Mouse (Mus musculus): ENCODE data around the gene Ly6g6f. TPM values are rescaled to one million over a fixed set of nuclear protein-coding genes. Genes with fewer than 3 reads are reported as not detected.

Gene Ly6g6f
- polyA plus RNA-seq, 1 experiment from 2014 or later, result not detected

GRCm38 (mm10) chr17:35064951-35065947, 20.2 kb downstream of the Ly6g6f start, which contains the start of gene Ly6g6c:
Gene Ly6g6c (plus strand): TSS chr17:35065388.
- peak within 1 kb of the TSS; percentile 64 for H3K4me2 ChIP-seq (ENCODE audit: low read length)
- H3K9ac ChIP-seq (ENCODE audit: low read depth, low read length), result peak within 1 kb of the TSS; percentile 53
- H3K9me3 ChIP-seq (replicated peaks; ENCODE audit: low read length), result no peaks in the 10 kb centered on the region
- peak within 1 kb of the TSS; percentile 79 for H3K27ac ChIP-seq
- peaks cover 6% of the 10 kb centered on the region; the same call in 1 of the 2 replicates for H3K36me3 ChIP-seq (ENCODE audit: insufficient read depth, low read length)
- DNase-seq (ENCODE audit: low spot score) (peak; percentile 89), ATAC-seq (replicated peaks; ENCODE audit: low FRiP score, low read depth) (peak; percentile 54)
- no peaks in the 10 kb centered on the region for H3K27me3 ChIP-seq (ENCODE audit: insufficient read depth, low read length)
- peak within 1 kb of the TSS; percentile 36 for H3K4me3 ChIP-seq (replicated peaks; ENCODE audit: low read depth, low read length)
- TF ChIP-seq CTCF (IDR thresholded peaks at IDR 0.05; ENCODE audit: low read depth), result 0 out of 2 replicates have a peak, but pooled peaks have one; percentile 24
- H3K4me1 ChIP-seq (replicated peaks; ENCODE audit: insufficient read depth, low read length), result peaks cover 16% of the 10 kb centered on the region
- 1% methylated on average over 48 of the region's 48 CpGs for WGBS

- Histone ChIP-seq H3K27me3 (ENCODE audit: insufficient read depth, low read length) (no peaks in the 10 kb centered on the region), H3K27ac (peak overlapping the region; percentile 79), H3K4me2 (ENCODE audit: low read length) (peak overlapping the region; percentile 64), H3K36me3 (ENCODE audit: insufficient read depth, low read length) (peaks cover 6% of the 10 kb centered on the region; the same call in 1 of the 2 replicates), H3K4me1 (replicated peaks; ENCODE audit: insufficient read depth, low read length) (peaks cover 18% of the 10 kb centered on the region), H3K9me3 (replicated peaks; ENCODE audit: low read length) (no peaks in the 10 kb centered on the region), H3K9ac (ENCODE audit: low read depth, low read length) (peak overlapping the region; percentile 53; the same call in 1 of the 2 replicates), H3K4me3 (replicated peaks; ENCODE audit: low read depth, low read length) (peak overlapping the region; percentile 36)
- 30% methylated on average over 10 of the region's 10 CpGs for WGBS
- no peak for TF ChIP-seq CTCF (IDR thresholded peaks at IDR 0.05; ENCODE audit: low read depth)
- no peak; the same call in 1 of the 2 replicates for ATAC-seq (replicated peaks; ENCODE audit: low FRiP score, low read depth)
- peak; percentile 29 for DNase-seq (ENCODE audit: low spot score)
Measured at GRCm38 (mm10) chr17:35064378-35064877, 21.0 kb downstream of the Ly6g6f start.

GRCm38 (mm10) chr17:35063466-35063865, 21.9 kb downstream of the Ly6g6f start:
- no peak for TF ChIP-seq CTCF (IDR thresholded peaks at IDR 0.05; ENCODE audit: low read depth)
- Histone ChIP-seq H3K9me3 (replicated peaks; ENCODE audit: low read length) (no peaks in the 10 kb centered on the region), H3K36me3 (ENCODE audit: insufficient read depth, low read length) (peaks cover 6% of the 10 kb centered on the region; the same call in 1 of the 2 replicates), H3K27me3 (ENCODE audit: insufficient read depth, low read length) (no peaks in the 10 kb centered on the region), H3K9ac (ENCODE audit: low read depth, low read length) (no peak overlapping the region), H3K4me2 (ENCODE audit: low read length) (no peak overlapping the region), H3K27ac (no peak overlapping the region), H3K4me1 (replicated peaks; ENCODE audit: insufficient read depth, low read length) (peaks cover 18% of the 10 kb centered on the region), H3K4me3 (replicated peaks; ENCODE audit: low read depth, low read length) (no peak overlapping the region)
- WGBS, result 86% methylated on average over 3 of the region's 3 CpGs
- DNase-seq (ENCODE audit: low spot score) (no peak), ATAC-seq (replicated peaks; ENCODE audit: low FRiP score, low read depth) (no peak)

GRCm38 (mm10) chr17:35061299-35061698, 24.1 kb downstream of the Ly6g6f start:
- Histone ChIP-seq H3K36me3 (ENCODE audit: insufficient read depth, low read length) (peaks cover 18% of the 10 kb centered on the region; the same call in 1 of the 2 replicates), H3K27ac (no peak overlapping the region), H3K4me2 (ENCODE audit: low read length) (no peak overlapping the region), H3K9ac (ENCODE audit: low read depth, low read length) (no peak overlapping the region), H3K9me3 (replicated peaks; ENCODE audit: low read length) (no peaks in the 10 kb centered on the region), H3K4me1 (replicated peaks; ENCODE audit: insufficient read depth, low read length) (peaks cover 18% of the 10 kb centered on the region), H3K4me3 (replicated peaks; ENCODE audit: low read depth, low read length) (no peak overlapping the region), H3K27me3 (ENCODE audit: insufficient read depth, low read length) (no peaks in the 10 kb centered on the region)
- ATAC-seq (replicated peaks; ENCODE audit: low FRiP score, low read depth) (no peak), DNase-seq (ENCODE audit: low spot score) (no peak)
- 70% methylated on average over 8 of the region's 8 CpGs for WGBS
- TF ChIP-seq CTCF (IDR thresholded peaks at IDR 0.05; ENCODE audit: low read depth), result no peak

- Histone ChIP-seq H3K27me3 (ENCODE audit: insufficient read depth, low read length) (no peaks in the 10 kb centered on the region), H3K27ac (no peak overlapping the region), H3K9me3 (replicated peaks; ENCODE audit: low read length) (no peaks in the 10 kb centered on the region), H3K4me3 (replicated peaks; ENCODE audit: low read depth, low read length) (peak overlapping the region; percentile 77; the same call in 1 of the 2 replicates), H3K4me1 (replicated peaks; ENCODE audit: insufficient read depth, low read length) (peaks cover 18% of the 10 kb centered on the region), H3K9ac (ENCODE audit: low read depth, low read length) (peak overlapping the region; percentile 77; the same call in 1 of the 2 replicates), H3K36me3 (ENCODE audit: insufficient read depth, low read length) (peaks cover 23% of the 10 kb centered on the region; the same call in 1 of the 2 replicates), H3K4me2 (ENCODE audit: low read length) (peak overlapping the region; percentile 94)
- no peak for TF ChIP-seq CTCF (IDR thresholded peaks at IDR 0.05; ENCODE audit: low read depth)
- peak; percentile 32 for DNase-seq (ENCODE audit: low spot score)
- no peak for ATAC-seq (replicated peaks; ENCODE audit: low FRiP score, low read depth)
- 51% methylated on average over 22 of the region's 22 CpGs for WGBS
Measured at GRCm38 (mm10) chr17:35060737-35061297, 24.6 kb downstream of the Ly6g6f start.

GRCm38 (mm10) chr17:35060071-35060470, 25.3 kb downstream of the Ly6g6f start:
- Histone ChIP-seq H3K4me2 (ENCODE audit: low read length) (peak overlapping the region; percentile 94), H3K9me3 (replicated peaks; ENCODE audit: low read length) (no peaks in the 10 kb centered on the region), H3K27ac (peak overlapping the region; percentile 94; the same call in 1 of the 2 replicates), H3K4me1 (replicated peaks; ENCODE audit: insufficient read depth, low read length) (peaks cover 15% of the 10 kb centered on the region), H3K9ac (ENCODE audit: low read depth, low read length) (peak overlapping the region; percentile 77), H3K36me3 (ENCODE audit: insufficient read depth, low read length) (peaks cover 29% of the 10 kb centered on the region; the same call in 1 of the 2 replicates), H3K4me3 (replicated peaks; ENCODE audit: low read depth, low read length) (peak overlapping the region; percentile 77), H3K27me3 (ENCODE audit: insufficient read depth, low read length) (no peaks in the 10 kb centered on the region)
- DNase-seq (ENCODE audit: low spot score) (no peak), ATAC-seq (replicated peaks; ENCODE audit: low FRiP score, low read depth) (no peak)
- TF ChIP-seq CTCF (IDR thresholded peaks at IDR 0.05; ENCODE audit: low read depth), result no peak
- WGBS, result 20% methylated on average over 14 of the region's 14 CpGs

All from kidney, postnatal 0 days (tissue).